Mouse (Mus musculus) bone marrow, adult 2 months (tissue): ENCODE measurements around the gene Inhbb. TPM values are rescaled to one million over a fixed set of nuclear protein-coding genes. Genes with fewer than 3 reads are reported as not detected.

ENCODE experiments used
- H3K27ac ChIP-seq: fragments of 200-500 bp; 2 replicates; pipeline ENCODE4 v1.5.1; 2012; ENCODE audit warnings: low read depth, mild to moderate bottlenecking, control low read depth, inconsistent platforms, low read length; ENCODE audit not compliant: control insufficient read depth, poor library complexity, insufficient read depth
- H3K4me1 ChIP-seq: fragments of 200-500 bp; 2 replicates; pipeline ENCODE4 v1.6.1; 2011; ENCODE audit warnings: low read length; ENCODE audit not compliant: control insufficient read depth, insufficient read depth
- H3K4me3 ChIP-seq: fragments of 200-500 bp; replicated peaks from 2 replicates; pipeline ENCODE3; 2011; ENCODE audit warnings: mild to moderate bottlenecking, low read depth, low read length, control low read depth; ENCODE audit not compliant: control insufficient read depth
- CTCF ChIP-seq: fragments of 200-500 bp; IDR thresholded peaks from 2 replicates; pipeline ENCODE4 v1.5.1; 2011; ENCODE audit warnings: low read length, control low read depth; ENCODE audit not compliant: control insufficient read depth, insufficient read depth
- POLR2A ChIP-seq: fragments of 200-500 bp; IDR thresholded peaks from 2 replicates; pipeline ENCODE4 v1.6.1; 2011; ENCODE audit warnings: low read depth, mild to moderate bottlenecking, control low read depth, low read length, borderline replicate concordance; ENCODE audit not compliant: control insufficient read depth
- WGBS: fragments of 180-500 bp; shearing (Covaris S2); methylation state at CpG from one replicate; pipeline ENCODE4 v1.1.7; 2018; 5-methylcytosine and 5-hydroxymethylcytosine counted together
- polyA plus RNA-seq: library from polyadenylated mRNA; stranded (reverse); fragments of >200 nt; gene quantifications from 2 replicates; pipeline ENCODE4 v1.2.4, GENCODE M21; 2011; ENCODE audit warnings: low replicate concordance; ENCODE audit not compliant: missing spikeins, insufficient read depth, insufficient read length

Inhbb gene
- polyA plus RNA-seq, 1 experiment = 0.70 TPM

GRCm38 (mm10) chr1:119380609-119381008, 41.4 kb downstream of the Inhbb start:
- 89% methylated on average over 4 of the region's 4 CpGs for WGBS
- Histone ChIP-seq H3K4me1 (no peaks in the 10 kb centered on the region), H3K4me3 (no peak overlapping the region), H3K27ac (no peak overlapping the region)
- no peak for TF ChIP-seq POLR2A
- TF ChIP-seq CTCF = no peak

GRCm38 (mm10) chr1:119375376-119375775, 46.7 kb downstream of the Inhbb start:
- 64% methylated on average over 5 of the region's 5 CpGs for WGBS
- H3K27ac ChIP-seq = no peak overlapping the region
- no peak for TF ChIP-seq POLR2A

GRCm38 (mm10) chr1:119367546-119367945, 54.5 kb downstream of the Inhbb start:
- 82% methylated on average over 12 of the region's 12 CpGs for WGBS
- no peak for TF ChIP-seq POLR2A
- TF ChIP-seq CTCF = no peak
- no peaks in the 10 kb centered on the region for H3K4me1 ChIP-seq
- no peak overlapping the region for H3K27ac ChIP-seq
- no peak overlapping the region for H3K4me3 ChIP-seq

More at GRCm38 (mm10) chr1:119375376-119375775, 46.7 kb downstream of the Inhbb start:
- H3K4me3 ChIP-seq = no peak overlapping the region
- no peaks in the 10 kb centered on the region for H3K4me1 ChIP-seq

GRCm38 (mm10) chr1:119366315-119366714, 55.7 kb downstream of the Inhbb start:
- no peak overlapping the region for H3K27ac ChIP-seq
- no peaks in the 10 kb centered on the region for H3K4me1 ChIP-seq
- WGBS = 75% methylated on average over 6 of the region's 6 CpGs
- no peak overlapping the region for H3K4me3 ChIP-seq
- no peak for TF ChIP-seq POLR2A
- no peak for TF ChIP-seq CTCF

Other genes with a start within 250 kb of the Inhbb start
- 12.6 and 30.3 TPM in 2 replicates for gene Ralb, start 82.5 kb upstream of the Inhbb start, polyA plus RNA-seq
- 5.1 and 9.9 TPM in 2 replicates for gene Tmem185b, start 103.9 kb upstream of the Inhbb start, polyA plus RNA-seq
- 0.40 and 2.4 TPM in 2 replicates for gene Epb41l5, start 226.8 kb upstream of the Inhbb start, polyA plus RNA-seq